Mouse (Mus musculus) layer of hippocampus, postnatal 10 days (tissue): ENCODE measurements at regions not wholly inside any gene's neighbourhood (a gene's known extent, or its start where the extent isn't known, plus 50 kb on each side); places are given as distances from the start of the nearest gene placed in this dataset.

Source experiments
- DNase-seq, 2 experiments: peaks; one replicate each; pipeline ENCODE4 v3.0.0; 2021; ENCODE audit warnings: low spot score in 2 of 2

DNA sequence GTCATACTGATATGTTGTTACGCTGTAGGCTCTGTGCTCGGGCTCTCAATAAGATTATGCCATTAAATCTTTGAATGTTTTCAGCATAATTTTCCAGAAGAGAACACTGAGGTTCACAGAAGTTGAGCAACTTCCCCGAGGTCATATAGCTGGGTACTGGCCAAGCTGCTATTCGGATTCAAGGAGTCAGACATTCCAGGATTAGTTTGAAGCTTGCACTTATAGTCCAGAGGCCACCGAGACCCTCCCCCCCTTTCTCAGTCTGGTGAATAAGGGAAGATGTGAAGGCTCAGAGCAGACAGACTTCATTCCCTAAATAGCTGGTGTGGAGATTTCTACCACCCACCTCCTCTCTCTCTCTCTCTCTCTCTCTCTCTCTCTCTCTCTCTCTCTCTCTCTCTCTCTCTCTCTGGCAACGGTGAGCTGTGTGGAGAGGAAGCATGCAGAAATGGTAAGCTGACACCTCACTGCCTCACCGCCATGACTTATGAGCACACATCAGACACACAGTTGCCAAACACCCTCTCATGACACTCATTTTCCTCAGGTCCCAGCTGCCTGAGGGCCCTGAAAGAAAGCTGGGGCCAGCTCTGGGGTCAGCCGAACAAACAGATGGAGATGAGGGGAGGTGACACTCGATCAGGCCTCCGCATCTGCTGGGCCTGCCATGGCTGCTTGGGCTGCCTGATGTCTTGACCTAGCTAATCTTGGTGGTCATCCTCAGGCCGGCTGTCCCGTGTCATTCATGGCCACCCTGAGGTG, 107.0 kb upstream of the Pdzrn3 start:
- DNase-seq = no peak

GRCm38 (mm10) chr6:101482635-101483465, 105.2 kb upstream of the Pdzrn3 start:
- DNase-seq = peak; percentile 30 to 37

GRCm38 (mm10) chr6:101473956-101474355, 96.3 kb upstream of the Pdzrn3 start:
- DNase-seq = no peak

GRCm38 (mm10) chr6:101473257-101473925, 95.7 kb upstream of the Pdzrn3 start:
- peak; percentile 71 to 74 for DNase-seq

- DNase-seq = no peak
Measured at GRCm38 (mm10) chr6:101464910-101465309, 87.2 kb upstream of the Pdzrn3 start.

DNA sequence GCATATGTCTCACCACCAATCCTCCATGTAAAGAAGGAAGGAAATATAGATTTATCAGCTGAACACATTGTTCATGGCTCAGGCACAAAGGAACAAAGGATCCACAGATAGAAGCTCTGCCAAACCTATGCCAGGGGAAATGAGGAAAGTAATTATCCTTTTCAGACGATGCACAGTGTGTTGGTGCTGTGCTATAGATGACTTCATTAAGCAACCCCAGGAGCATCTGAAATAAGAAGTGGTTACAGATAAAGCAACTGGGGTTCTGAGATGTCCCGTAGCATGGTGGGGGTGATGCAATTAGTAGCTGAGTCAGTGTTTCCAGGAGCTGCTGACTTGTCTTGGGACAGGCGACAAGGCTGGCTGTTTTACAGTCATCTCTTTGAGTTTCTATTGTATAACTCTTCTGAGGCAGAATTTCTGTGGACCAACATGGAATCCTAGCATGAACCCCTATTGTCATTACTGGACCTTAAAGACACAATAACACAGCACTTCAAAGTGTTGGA, 86.2 kb upstream of the Pdzrn3 start:
- DNase-seq = no peak

DNA sequence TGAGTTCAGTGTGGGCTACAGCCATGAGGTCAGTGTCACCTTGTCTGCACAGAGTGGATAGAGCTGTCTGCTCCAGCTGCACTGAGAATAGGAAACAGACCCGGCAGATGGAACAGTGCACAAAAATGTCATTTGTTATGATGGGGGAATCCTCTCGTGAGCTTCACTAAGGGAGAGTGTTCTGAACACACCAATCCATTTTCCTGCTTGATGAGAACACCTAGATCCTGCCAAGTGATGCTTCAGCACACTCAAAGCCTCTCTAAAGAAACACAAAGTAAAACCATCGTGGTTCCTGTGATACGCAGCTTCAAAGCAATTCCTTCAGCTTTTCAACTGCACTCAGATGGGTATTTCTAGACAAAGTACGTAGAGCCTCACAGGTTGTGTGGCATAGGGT, 69.0 kb upstream of the Pdzrn3 start:
- peak in 1 of 2 experiments; percentile 13 for DNase-seq

DNA sequence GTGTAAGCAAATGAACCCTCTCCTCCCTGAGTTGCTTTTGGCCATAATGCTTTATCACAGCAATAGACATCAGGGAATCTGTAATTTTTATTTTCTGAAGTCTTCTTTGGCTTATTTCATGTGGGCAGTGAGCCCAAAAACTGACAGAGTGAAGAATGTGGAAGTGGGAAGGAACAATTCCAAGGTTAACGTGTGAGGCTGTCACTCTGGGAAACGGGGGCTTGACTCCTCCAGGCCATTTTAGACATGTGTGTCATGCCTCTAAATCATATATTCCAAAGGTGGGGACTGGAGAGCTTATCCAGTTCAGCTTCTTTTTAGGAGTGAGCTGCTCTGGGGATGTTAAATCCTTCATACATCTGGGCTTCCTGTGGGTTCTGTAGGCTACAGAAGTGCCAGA, 68.6 kb upstream of the Pdzrn3 start:
- no peak for DNase-seq

GRCm38 (mm10) chr6:101432769-101433168, 55.1 kb upstream of the Pdzrn3 start:
- no peak for DNase-seq

DNA sequence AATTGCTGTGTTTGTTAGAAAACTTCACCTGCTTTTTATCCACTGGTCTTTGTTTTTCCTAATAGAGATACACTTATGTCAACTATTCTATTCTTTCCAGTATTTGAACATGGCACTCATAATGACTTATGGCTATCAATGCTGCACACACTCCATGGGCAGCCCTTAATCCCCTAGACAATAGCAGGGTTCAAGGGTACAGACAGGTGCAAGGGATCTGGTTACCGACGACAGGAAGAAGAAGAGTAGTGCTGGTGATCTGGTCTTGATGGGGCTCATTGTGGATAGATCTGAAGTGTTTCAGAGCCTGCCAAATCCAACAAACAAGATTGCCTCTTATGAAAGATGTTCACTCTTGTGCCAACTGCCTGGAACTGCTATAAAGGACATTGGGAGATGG, 51.9 kb upstream of the Pdzrn3 start:
- DNase-seq = no peak
